Mouse (Mus musculus) heart, adult 2 months (tissue): Measurements from ENCODE around the gene Otx2. TPM values are rescaled to one million over a fixed set of nuclear protein-coding genes. Genes with fewer than 3 reads are reported as not detected.

Experiments used
- DNase-seq, 2 experiments: peaks; one replicate each; pipeline ENCODE4 v3.0.0; 2021
- H3K27ac ChIP-seq: fragments of 200-600 bp; 2 replicates; pipeline ENCODE4 v1.8.1; 2022
- H3K27me3 ChIP-seq: fragments of 200-500 bp; 2 replicates; pipeline ENCODE4 v1.6.1; 2012; ENCODE audit warnings: mild to moderate bottlenecking, low read length, inconsistent platforms, mixed read lengths; ENCODE audit not compliant: control insufficient read depth, insufficient read depth
- H3K36me3 ChIP-seq: fragments of 200-500 bp; 2 replicates; pipeline ENCODE4 v1.6.1; 2012; ENCODE audit warnings: low read length, inconsistent platforms; ENCODE audit not compliant: control insufficient read depth, insufficient read depth
- H3K4me1 ChIP-seq: fragments of 200-500 bp; 2 replicates; pipeline ENCODE4 v1.6.1; 2011; ENCODE audit warnings: low read length; ENCODE audit not compliant: control insufficient read depth, insufficient read depth
- H3K4me3 ChIP-seq: fragments of 200-600 bp; 2 replicates; pipeline ENCODE4 v1.8.1; 2022
- H3K79me2 ChIP-seq: fragments of 200-500 bp; replicated peaks from 2 replicates; pipeline ENCODE4 v1.6.1; 2012; ENCODE audit warnings: mild to moderate bottlenecking, inconsistent platforms, low read length, moderate library complexity, mixed read lengths; ENCODE audit not compliant: control insufficient read depth, insufficient read depth
- H3K9ac ChIP-seq: fragments of 200-500 bp; 2 replicates; pipeline ENCODE4 v1.6.1; 2012; ENCODE audit warnings: low read depth, mild to moderate bottlenecking, control low read depth, inconsistent platforms, low read length, mixed read lengths
- CTCF ChIP-seq: fragments of 200-600 bp; IDR thresholded peaks from 2 replicates; pipeline ENCODE4 v1.8.1; 2022; ENCODE audit warnings: antibody characterized with exemption, mild to moderate bottlenecking, moderate library complexity
- EP300 ChIP-seq: fragments of 200-500 bp; IDR thresholded peaks from 2 replicates; pipeline ENCODE4 v1.6.1; 2011; ENCODE audit warnings: low read depth, low read length, control low read depth; ENCODE audit not compliant: insufficient read depth
- POLR2A ChIP-seq: fragments of 200-500 bp; IDR thresholded peaks from 2 replicates; pipeline ENCODE4 v1.6.1; 2011; ENCODE audit warnings: mild to moderate bottlenecking, low read depth, low read length, control low read depth; ENCODE audit not compliant: insufficient read depth
- WGBS: fragments of 180-500 bp; shearing (Covaris S2); methylation state at CpG from one replicate; pipeline ENCODE4 v1.1.7; 2018; 5-methylcytosine and 5-hydroxymethylcytosine counted together
- intact Hi-C: fragments of 180-260 bp; cut with DNase I; formaldehyde crosslinking; loops from one replicate; pipeline ENCODE4 v1.15.1; 2025
- polyA plus RNA-seq: library from polyadenylated mRNA; depleted of rRNA; stranded (reverse); fragments of >200 nt; gene quantifications from 2 replicates; pipeline ENCODE4 v1.2.3, GENCODE M21; 2012; rRNA removed
- total RNA-seq, 2 experiments: library from RNA; stranded (reverse); gene quantifications; 2 replicates each; pipeline ENCODE4 v1.2.3; 2021

Gene Otx2
- total and polyA plus RNA-seq, 3 experiments = not detected

DNA sequence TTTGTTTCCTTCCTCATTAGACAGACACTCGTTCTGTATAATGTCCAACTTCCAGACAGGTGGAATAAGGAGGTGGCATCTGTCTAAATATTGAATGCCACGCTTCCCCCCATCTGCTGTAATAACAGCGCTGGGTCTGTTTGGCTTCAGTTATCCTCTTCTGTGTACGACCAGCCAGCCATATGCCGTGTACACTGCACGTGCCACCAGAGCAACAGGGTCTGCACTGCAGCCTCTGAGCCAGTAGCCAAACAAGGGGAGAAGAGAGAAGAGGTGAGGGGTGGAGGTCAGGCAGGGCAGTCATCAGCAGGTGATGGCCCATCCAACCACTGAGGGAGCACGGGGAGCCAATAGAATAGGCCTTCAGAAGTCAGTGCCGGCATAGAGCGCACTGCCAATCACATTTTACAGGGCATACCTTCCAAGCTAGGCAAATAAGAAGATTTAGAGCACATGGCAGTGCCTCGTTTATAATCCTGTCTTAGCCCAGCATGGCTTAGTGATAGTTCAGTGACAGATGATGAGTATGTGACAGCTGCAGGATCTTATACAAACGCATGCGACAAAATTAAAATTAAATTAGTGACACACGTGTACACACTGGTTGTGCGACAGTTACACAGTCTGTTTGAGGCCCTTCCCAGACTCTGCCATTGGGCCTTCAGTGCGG lies 64.8 kb downstream of the Otx2 start:
- Histone ChIP-seq H3K27ac (no peak overlapping the region), H3K4me3 (no peak overlapping the region), H3K79me2 (no peaks in the 10 kb centered on the region), H3K36me3 (no peaks in the 10 kb centered on the region), H3K4me1 (no peaks in the 10 kb centered on the region), H3K9ac (no peak overlapping the region), H3K27me3 (no peaks in the 10 kb centered on the region)
- no peak for DNase-seq
- 81% methylated on average over 15 of the region's 15 CpGs for WGBS
- intact Hi-C loops = no loop called here
- no peak for TF ChIP-seq POLR2A
- no peak for TF ChIP-seq EP300
- TF ChIP-seq CTCF = no peak

Other genes starting within 250 kb of the Otx2 start
- 1 to 10 TPM; 8.4 to 9.0 TPM for gene Tmem260, start 227.7 kb downstream of the Otx2 start, total RNA-seq
- 5.1 and 8.9 TPM in 2 replicates for gene Tmem260, start 227.7 kb downstream of the Otx2 start, polyA plus RNA-seq